Mouse (Mus musculus) adrenal gland, postnatal 36 days (tissue): ENCODE measurements around the gene Gdf9. TPM values are rescaled to one million over a fixed set of nuclear protein-coding genes. Genes with fewer than 3 reads are reported as not detected.

Experiments used
- DNase-seq, 2 experiments: peaks; one replicate each; pipeline ENCODE4 v3.0.0; 2021; ENCODE audit warnings: mixed read lengths in 1 of 2
- microRNA-seq: library from miRNA; unstranded; fragments of <30 nt; microRNA quantifications from one replicate; pipeline ENCODE4 v1.2.0, GENCODE M21; 2021
- total RNA-seq, 2 experiments: library from RNA; stranded (reverse); gene quantifications; 2 replicates each; pipeline ENCODE4 v1.2.3; 2021

Gene Gdf9
- total RNA-seq, 2 experiments from 2014 or later: 3.3 to 4.0 TPM

GRCm38 (mm10) chr11:53478383-53479170 is 47.8 kb downstream of the Gdf9 start:
- DNase-seq: peak in 1 of 2 experiments; percentile 25

- DNase-seq: peak in 1 of 2 experiments; percentile 32
Measured at GRCm38 (mm10) chr11:53479171-53479782, 48.5 kb downstream of the Gdf9 start.

- peak in 1 of 2 experiments; percentile 50 for DNase-seq
Measured at GRCm38 (mm10) chr11:53479783-53480301, 49.0 kb downstream of the Gdf9 start, which contains the start of the genes Gm9945 and Sowaha. Gene Gm9945, plus strand, starts transcription at chr11:53480166. Gene Sowaha, minus strand, starts transcription at chr11:53480274.

DNA sequence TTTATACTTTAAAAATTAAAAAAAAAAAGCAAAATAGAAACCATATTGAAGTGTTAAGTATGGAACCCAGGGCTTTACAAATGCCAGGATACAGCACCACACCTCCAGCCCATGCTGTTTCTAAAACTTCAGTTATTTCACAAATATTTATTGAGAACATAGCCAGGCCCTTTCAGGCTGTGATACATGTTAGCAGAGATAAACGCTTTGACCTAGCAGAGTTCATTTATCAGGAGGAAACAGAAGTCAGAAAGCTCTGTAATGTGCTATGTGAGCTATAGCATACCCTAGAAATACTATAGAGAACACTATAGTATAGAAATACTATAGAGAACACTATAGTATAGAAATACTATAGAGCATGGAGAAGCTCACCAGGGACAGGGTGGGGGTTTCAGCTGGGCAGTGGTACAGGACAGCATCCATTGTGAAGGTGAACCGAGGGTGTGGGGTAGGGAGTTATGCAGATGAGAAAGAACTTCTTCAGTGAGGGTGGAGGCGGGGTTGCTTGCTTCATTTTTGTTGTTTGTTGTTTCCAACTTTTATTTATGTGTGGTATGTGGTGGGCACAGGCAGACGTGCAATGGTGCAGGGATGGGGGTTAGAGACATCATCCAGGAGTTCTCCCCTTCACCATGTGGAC is 50.4 kb downstream of the Gdf9 start:
- DNase-seq: no peak

- no peak for DNase-seq
Measured at GRCm38 (mm10) chr11:53483159-53483891, 52.5 kb downstream of the Gdf9 start.

DNA sequence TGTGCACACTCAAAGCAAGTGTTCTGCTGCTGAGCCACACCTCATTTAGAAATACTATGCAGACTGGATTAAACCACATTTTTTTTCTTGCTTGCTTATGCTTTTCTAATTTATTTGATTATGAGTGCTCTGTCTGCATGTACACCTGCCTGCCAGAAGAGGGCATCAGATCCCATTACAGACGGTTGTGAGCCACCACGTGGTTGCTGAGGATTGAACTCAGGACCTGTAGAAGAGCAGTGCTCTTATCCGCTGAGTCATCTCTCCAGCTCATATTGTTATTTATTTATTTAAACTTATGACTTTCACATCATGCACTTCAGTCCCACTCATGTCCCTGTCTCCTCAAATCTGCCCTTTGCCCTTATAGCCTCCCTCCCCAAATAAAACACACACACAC is 54.9 kb downstream of the Gdf9 start:
- DNase-seq: no peak

DNA sequence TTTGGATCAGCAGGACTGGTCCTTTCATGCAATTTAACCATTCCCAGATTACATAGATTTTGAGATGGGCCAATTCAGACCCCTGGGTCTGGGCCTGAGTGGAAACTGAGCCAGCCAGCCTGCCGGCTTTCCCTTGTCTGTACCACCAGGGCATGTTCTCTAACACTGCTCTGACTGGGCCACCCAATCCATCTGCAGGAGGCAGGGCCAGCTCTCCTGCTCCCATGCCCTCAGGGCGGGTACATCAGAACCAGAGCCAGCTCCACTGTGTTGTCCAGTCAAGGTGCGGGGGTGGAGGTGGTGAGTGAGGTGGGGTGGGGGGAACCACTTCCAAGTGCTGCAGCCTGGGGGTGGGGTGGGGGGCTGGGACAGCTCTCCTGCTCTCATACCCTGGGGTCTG is 55.5 kb downstream of the Gdf9 start:
- DNase-seq: no peak

DNA sequence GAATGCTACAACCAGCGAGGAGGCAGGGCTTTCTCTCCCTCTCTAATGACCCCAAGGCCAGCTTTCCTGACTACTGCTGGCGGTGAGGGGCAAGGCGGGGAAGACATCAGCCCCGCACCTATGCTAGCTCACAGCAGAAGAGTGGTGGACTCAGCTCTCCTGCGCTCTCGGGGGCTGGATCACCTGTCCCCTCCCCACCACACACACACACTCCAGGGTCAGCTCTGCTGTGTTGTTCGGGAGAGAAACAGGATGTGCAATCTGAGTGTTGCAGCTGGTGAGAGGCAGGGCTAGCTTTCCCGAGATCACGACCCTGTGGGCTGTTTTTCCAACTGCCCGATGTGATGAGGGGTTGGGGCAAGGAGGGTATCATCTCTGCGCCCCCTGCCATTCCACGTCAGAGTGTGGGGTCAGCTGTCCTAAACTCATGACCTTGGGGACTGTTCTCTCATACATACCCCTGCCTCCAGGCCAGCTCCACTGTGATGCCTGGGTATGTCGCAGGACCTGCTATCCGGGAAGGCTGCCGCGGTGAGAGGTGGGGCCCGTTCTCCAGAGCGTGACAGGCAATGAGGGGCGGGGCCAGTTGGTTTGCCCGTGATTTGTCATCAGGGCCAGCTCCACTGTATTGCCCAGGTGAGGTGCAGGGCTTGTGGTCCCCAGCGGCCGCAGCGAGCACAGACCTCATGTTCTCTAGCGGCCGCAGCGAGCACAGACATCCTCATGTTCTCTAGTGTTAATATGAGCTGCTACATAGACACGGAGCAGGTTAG is 56.2 kb downstream of the Gdf9 start:
- peak; percentile 34 to 45 for DNase-seq

Small RNA genes lying within 50 kb of the gene (microRNA-seq; reads per million reads assigned to microRNA genes)
- gene Mir6920: not detected

Other genes with a start within 250 kb of the Gdf9 start
- gene Hspa4, start 130.6 kb upstream of the Gdf9 start, total RNA-seq: 100 to 1,000 TPM; 172 to 250 TPM
- 10 to 100 TPM; 11.0 to 13.3 TPM for gene Zcchc10, start 106.3 kb upstream of the Gdf9 start, total RNA-seq
- 100 to 1,000 TPM; 157 to 207 TPM for gene Aff4, start 80.2 kb upstream of the Gdf9 start, total RNA-seq
- not detected for gene Leap2, start 7.9 kb upstream of the Gdf9 start, total RNA-seq
- gene Uqcrq, start 192 bp upstream of the Gdf9 start, total RNA-seq: 1,000 to 10,000 TPM; 1,132 to 1,289 TPM
- under 1 TPM; 0.16 to 0.17 TPM for gene Gm10447, start 26.1 kb downstream of the Gdf9 start, total RNA-seq
- 1 to 10 TPM; 2.5 to 6.0 TPM for gene Shroom1, start 26.2 kb downstream of the Gdf9 start, total RNA-seq
- gene Gm9837, start 39.5 kb downstream of the Gdf9 start, total RNA-seq: not detected
- not detected for gene Gm9945, start 49.1 kb downstream of the Gdf9 start, total RNA-seq
- under 1 TPM; 0.20 to 0.30 TPM for gene Sowaha, start 49.3 kb downstream of the Gdf9 start, total RNA-seq
- gene Sept8, start 88.2 kb downstream of the Gdf9 start, total RNA-seq: 10 to 100 TPM; 35.0 to 42.6 TPM
- 10 to 100 TPM; 24.1 to 31.1 TPM for gene Kif3a, start 136.4 kb downstream of the Gdf9 start, total RNA-seq
- gene Il4, start 187.6 kb downstream of the Gdf9 start, total RNA-seq: not detected
- gene Il13, start 203.7 kb downstream of the Gdf9 start, total RNA-seq: not detected